Mouse (Mus musculus): ENCODE measurements around the gene Ccdc74a.

- no peak for TF ChIP-seq CTCF (IDR thresholded peaks at IDR 0.05; ENCODE audit: extremely low read depth, insufficient read length, insufficient replicate concordance, low read depth, low read length)
- no peak for TF ChIP-seq POLR2A (IDR thresholded peaks at IDR 0.05; ENCODE audit: low read depth, low read length)
Observed at GRCm38 (mm10) chr16:17636904-17637303, 9.4 kb upstream of the Ccdc74a start.

Measured in small intestine, adult 2 months (tissue).